Mouse (Mus musculus) intestine, postnatal 0 days (tissue): ENCODE data around the gene Tap2. TPM values are rescaled to one million over a fixed set of nuclear protein-coding genes. Genes with fewer than 3 reads are reported as not detected.

Experiments used
- ATAC-seq: fragments of 200-750 bp; cut with Nextera tagmentation; 2 replicates; pipeline ENCODE4 v1.8.0; 2017; ENCODE audit warnings: mild to moderate bottlenecking, moderate TSS enrichment, moderate library complexity
- H3K27ac ChIP-seq: fragments of 300-500 bp; sonication (generic); 2 replicates; pipeline ENCODE4 v1.5.1; 2014; ENCODE audit warnings: mild to moderate bottlenecking, low read depth, low read length, moderate library complexity
- H3K27me3 ChIP-seq: fragments of 300-500 bp; sonication (generic); replicated peaks from 2 replicates; pipeline ENCODE4 v1.6.1; 2014; ENCODE audit warnings: low read length, mixed read lengths; ENCODE audit not compliant: control insufficient read depth, insufficient read depth
- H3K36me3 ChIP-seq: fragments of 300-500 bp; sonication (generic); 2 replicates; pipeline ENCODE4 v1.6.1; 2014; ENCODE audit warnings: mild to moderate bottlenecking, moderate library complexity; ENCODE audit not compliant: control insufficient read depth, insufficient read depth
- H3K4me1 ChIP-seq: fragments of 300-500 bp; sonication (generic); replicated peaks from 2 replicates; pipeline ENCODE4 v1.6.1; 2014; ENCODE audit warnings: antibody characterized with exemption, low read length, mixed read lengths; ENCODE audit not compliant: control insufficient read depth, insufficient read depth
- H3K4me2 ChIP-seq: fragments of 300-500 bp; sonication (generic); replicated peaks from 2 replicates; pipeline ENCODE4 v1.6.1; 2014; ENCODE audit warnings: low read depth, mild to moderate bottlenecking, moderate library complexity
- H3K4me3 ChIP-seq: fragments of 300-500 bp; sonication (generic); 2 replicates; pipeline ENCODE4 v1.5.1; 2014; ENCODE audit warnings: low read depth, low read length
- H3K9ac ChIP-seq: fragments of 300-500 bp; sonication (generic); 2 replicates; pipeline ENCODE4 v1.6.1; 2014; ENCODE audit warnings: mild to moderate bottlenecking, low read depth, low read length
- H3K9me3 ChIP-seq: fragments of 300-500 bp; sonication (generic); 2 replicates; pipeline ENCODE4 v1.6.1; 2016; ENCODE audit warnings: mixed run types; ENCODE audit not compliant: control insufficient read depth
- CTCF ChIP-seq: sonication (generic); IDR thresholded peaks from 2 replicates; pipeline ENCODE4 v1.5.1; 2016; ENCODE audit warnings: low read depth, mild to moderate bottlenecking, control low read depth, antibody characterized with exemption, moderate library complexity
- WGBS: fragments of 180-500 bp; shearing (Covaris S2); extraction: QIAGEN DNeasy Blood & Tissue Kit; methylation state at CpG from one replicate; pipeline ENCODE4 v1.1.7; 2014; 5-methylcytosine and 5-hydroxymethylcytosine counted together
- polyA plus RNA-seq: library from polyadenylated mRNA; unstranded; fragments of >200 nt; fragmentation: Nextera tagmentation; extraction: Ambion mirVana; gene quantifications from 2 replicates; pipeline ENCODE4 v1.2.1, GENCODE M21; 2015

The Tap2 gene
- polyA plus RNA-seq, result 11.2 and 13.0 TPM in 2 replicates

GRCm38 (mm10) chr17:34203444-34203843, at the start of gene Tap2:
TSS of gene Tap2 (plus strand) at chr17:34203527.
- H3K27ac ChIP-seq, result no peak within 1 kb of the TSS
- H3K36me3 ChIP-seq, result no peaks in the 10 kb centered on the region
- H3K9me3 ChIP-seq, result no peaks in the 10 kb centered on the region
- no peak for TF ChIP-seq CTCF
- H3K4me1 ChIP-seq, result no peaks in the 10 kb centered on the region
- peak within 1 kb of the TSS; percentile 66 for H3K4me3 ChIP-seq
- ATAC-seq, result no peak
- H3K27me3 ChIP-seq, result no peaks in the 10 kb centered on the region
- peak within 1 kb of the TSS; percentile 74 for H3K4me2 ChIP-seq
- H3K9ac ChIP-seq, result peak within 1 kb of the TSS; percentile 53
- WGBS, result 83% methylated on average over 5 of the region's 5 CpGs

DNA sequence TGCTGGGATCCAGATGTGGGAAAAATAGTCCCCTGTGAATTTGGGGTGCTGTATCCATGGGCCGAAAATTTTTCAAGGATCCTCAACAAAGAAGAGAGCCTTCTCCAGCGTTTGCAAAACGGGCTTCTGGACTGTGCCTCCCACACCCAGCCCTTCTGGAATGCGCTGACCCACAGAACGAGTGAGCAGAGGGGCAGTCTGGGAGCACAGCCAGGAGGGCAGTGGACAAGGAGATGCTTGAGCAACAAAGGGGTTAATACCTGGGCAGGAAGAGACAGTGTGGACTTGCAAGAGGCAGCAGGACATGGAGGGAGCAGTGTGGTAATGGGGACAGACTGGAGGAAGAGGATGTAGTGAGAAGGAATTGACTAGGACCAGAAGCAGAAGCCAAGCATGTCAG, 47.8 kb upstream of the Tap2 start:
- Histone ChIP-seq H3K27me3 (no peaks in the 10 kb centered on the region), H3K4me3 (no peak overlapping the region), H3K27ac (no peak overlapping the region), H3K9ac (no peak overlapping the region), H3K4me1 (no peaks in the 10 kb centered on the region), H3K4me2 (no peak overlapping the region), H3K36me3 (no peaks in the 10 kb centered on the region), H3K9me3 (no peaks in the 10 kb centered on the region)
- no peak for TF ChIP-seq CTCF
- WGBS, result 52% methylated on average over 5 of the region's 5 CpGs
- no peak for ATAC-seq

- Histone ChIP-seq H3K36me3 (no peaks in the 10 kb centered on the region), H3K4me3 (no peak overlapping the region)
- peak; percentile 59 for TF ChIP-seq CTCF
Measured at GRCm38 (mm10) chr17:34164202-34164895, 39.0 kb upstream of the Tap2 start.

DNA sequence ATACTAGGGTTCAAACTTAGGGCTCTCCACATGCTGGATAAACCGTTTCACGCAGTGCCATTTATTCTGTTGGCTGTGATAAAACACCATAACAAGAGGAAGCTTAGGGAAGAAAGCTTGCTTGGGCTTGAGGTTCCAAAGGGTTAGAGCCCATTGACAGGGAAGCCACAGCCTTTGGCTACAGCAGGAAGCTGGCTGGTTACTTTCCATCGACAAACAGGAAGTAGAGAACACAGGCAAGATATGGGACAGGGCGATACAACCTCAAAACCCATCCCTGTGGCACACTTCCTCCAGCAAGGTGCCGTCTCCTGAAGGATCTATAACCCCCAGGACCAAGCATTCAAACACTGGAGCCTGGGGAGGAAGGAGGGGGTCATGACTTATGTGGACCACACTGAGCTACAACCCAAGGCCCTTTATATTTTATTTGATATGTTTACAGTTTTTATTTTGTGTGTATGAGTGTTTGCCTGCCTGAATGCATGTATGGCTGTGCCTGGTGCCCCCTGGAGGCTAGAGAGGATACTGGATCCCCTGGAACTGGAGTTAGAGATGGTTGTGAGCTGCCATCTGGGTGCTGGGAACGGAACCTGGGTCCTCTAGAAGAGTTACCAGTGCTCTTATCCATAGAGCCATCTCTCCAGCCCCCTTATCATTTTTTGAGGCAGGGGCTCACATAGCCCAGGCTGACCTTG, 38.1 kb upstream of the Tap2 start:
- Histone ChIP-seq H3K9ac (no peak overlapping the region), H3K4me3 (no peak overlapping the region), H3K4me1 (no peaks in the 10 kb centered on the region), H3K9me3 (no peaks in the 10 kb centered on the region), H3K4me2 (no peak overlapping the region), H3K27ac (no peak overlapping the region), H3K36me3 (no peaks in the 10 kb centered on the region), H3K27me3 (peaks cover 3% of the 10 kb centered on the region; the same call in 1 of the 2 replicates)
- peak; percentile 54 for TF ChIP-seq CTCF
- no peak for ATAC-seq
- 74% methylated on average over 6 of the region's 6 CpGs for WGBS

More at GRCm38 (mm10) chr17:34164202-34164895, 39.0 kb upstream of the Tap2 start:
- no peak overlapping the region for H3K27ac ChIP-seq
- WGBS, result 41% methylated on average over 9 of the region's 9 CpGs
- peaks cover 3% of the 10 kb centered on the region; the same call in 1 of the 2 replicates for H3K27me3 ChIP-seq
- ATAC-seq, result no peak
- no peaks in the 10 kb centered on the region for H3K9me3 ChIP-seq
- H3K4me1 ChIP-seq, result no peaks in the 10 kb centered on the region
- no peak overlapping the region for H3K9ac ChIP-seq
- no peak overlapping the region for H3K4me2 ChIP-seq

DNA sequence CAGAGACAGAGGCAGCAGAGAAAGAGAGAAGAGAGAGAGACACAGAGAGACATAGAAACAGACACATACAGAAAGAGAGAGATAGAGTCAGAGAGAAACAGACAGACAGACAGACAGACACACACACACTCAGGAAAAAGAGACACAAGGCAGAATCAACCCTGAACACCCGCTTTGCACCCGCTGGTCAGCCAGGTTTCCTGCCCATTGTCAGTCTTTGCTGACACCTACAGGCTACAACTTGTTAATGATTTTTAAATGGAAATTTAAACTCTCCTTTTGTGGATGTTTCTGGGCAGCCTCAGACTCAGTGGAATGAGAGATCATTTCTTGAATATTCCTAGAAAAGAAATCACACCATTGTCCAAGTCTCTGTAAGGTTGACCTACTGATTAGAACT, 34.0 kb upstream of the Tap2 start:
- 0 out of 2 replicates have a peak, but pooled peaks cover 4% of the 10 kb centered on the region for H3K9me3 ChIP-seq
- no peak overlapping the region for H3K27ac ChIP-seq
- no peaks in the 10 kb centered on the region for H3K36me3 ChIP-seq
- peaks cover 3% of the 10 kb centered on the region; the same call in 1 of the 2 replicates for H3K27me3 ChIP-seq
- H3K4me3 ChIP-seq, result no peak overlapping the region
- WGBS, result 0% methylated on average over 2 of the region's 2 CpGs
- TF ChIP-seq CTCF, result peak; percentile 88
- ATAC-seq, result peak; percentile 46; the same call in 1 of the 2 replicates
- H3K9ac ChIP-seq, result no peak overlapping the region
- no peaks in the 10 kb centered on the region for H3K4me1 ChIP-seq
- H3K4me2 ChIP-seq, result no peak overlapping the region

DNA sequence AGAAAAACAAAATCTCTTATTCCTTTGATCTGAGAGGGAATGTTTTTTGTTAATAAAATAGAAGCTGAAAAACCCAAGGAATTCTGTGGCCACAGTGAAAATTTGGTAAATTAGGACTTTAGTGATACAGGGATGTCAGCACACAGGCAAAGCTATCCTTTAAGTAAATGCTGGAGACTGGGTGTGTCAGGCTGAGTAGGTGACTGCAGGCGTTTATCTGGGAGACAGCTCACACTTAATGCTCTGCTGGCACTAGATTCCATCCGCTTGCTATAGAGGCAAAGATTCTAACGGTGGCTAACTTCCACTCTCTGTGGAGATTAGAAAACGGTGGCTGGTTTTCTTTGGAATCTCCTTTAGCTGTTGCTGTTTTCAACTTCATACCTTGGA, 32.8 kb upstream of the Tap2 start:
- Histone ChIP-seq H3K4me2 (no peak overlapping the region), H3K9me3 (0 out of 2 replicates have a peak, but pooled peaks cover 4% of the 10 kb centered on the region), H3K9ac (no peak overlapping the region), H3K36me3 (no peaks in the 10 kb centered on the region), H3K27me3 (peaks cover 3% of the 10 kb centered on the region; the same call in 1 of the 2 replicates), H3K4me1 (no peaks in the 10 kb centered on the region), H3K27ac (no peak overlapping the region), H3K4me3 (no peak overlapping the region)
- no peak for TF ChIP-seq CTCF
- ATAC-seq, result no peak
- 19% methylated on average over 4 of the region's 4 CpGs for WGBS
